Mouse (Mus musculus): ENCODE data around the gene Dtx3. TPM values are rescaled to one million over a fixed set of nuclear protein-coding genes. Genes with fewer than 3 reads are reported as not detected.
"Not testable (repeated sequence)": the region's sequence is repeated elsewhere in the genome, so short reads cannot be mapped to it uniquely, and the experiment has no call there.

The Dtx3 gene
- polyA plus RNA-seq, 1 experiment = 159 TPM

GRCm38 (mm10) chr10:127160081-127160480 is 35.4 kb downstream of the Dtx3 start:
- 72% methylated on average over 9 of the region's 9 CpGs for WGBS

GRCm38 (mm10) chr10:127158471-127158870 is 37.1 kb downstream of the Dtx3 start:
- 84% methylated on average over 3 of the region's 3 CpGs for WGBS

More at GRCm38 (mm10) chr10:127160081-127160480, 35.4 kb downstream of the Dtx3 start:
- TF ChIP-seq CTCF (IDR thresholded peaks at IDR 0.05; ENCODE audit: insufficient read depth, low read depth, low read length) (no peak), POLR2A (IDR thresholded peaks at IDR 0.05; ENCODE audit: insufficient read depth, low read depth, low read length) (no peak)
- Histone ChIP-seq H3K4me3 (ENCODE audit: insufficient read depth, low read depth, low read length) (no peak overlapping the region), H3K27ac (ENCODE audit: insufficient read depth, low read depth, low read length) (no peak overlapping the region), H3K4me1 (ENCODE audit: control insufficient read depth, insufficient read depth, low read length) (peaks cover 8% of the 10 kb centered on the region)

GRCm38 (mm10) chr10:127156511-127156910 is 39.0 kb downstream of the Dtx3 start:
- H3K4me3 ChIP-seq (ENCODE audit: insufficient read depth, low read depth, low read length) = no peak overlapping the region
- TF ChIP-seq POLR2A (IDR thresholded peaks at IDR 0.05; ENCODE audit: insufficient read depth, low read depth, low read length) (no peak), CTCF (IDR thresholded peaks at IDR 0.05; ENCODE audit: insufficient read depth, low read depth, low read length) (no peak)
- no peaks in the 10 kb centered on the region; the same call in 1 of the 2 replicates for H3K4me1 ChIP-seq (ENCODE audit: control insufficient read depth, insufficient read depth, low read length)
- 52% methylated on average over 1 of the region's 1 CpGs for WGBS
- no peak overlapping the region for H3K27ac ChIP-seq (ENCODE audit: insufficient read depth, low read depth, low read length)

More at GRCm38 (mm10) chr10:127158471-127158870, 37.1 kb downstream of the Dtx3 start:
- H3K4me1 ChIP-seq (ENCODE audit: control insufficient read depth, insufficient read depth, low read length) = peaks cover 5% of the 10 kb centered on the region; the same call in 1 of the 2 replicates
- H3K4me3 ChIP-seq (ENCODE audit: insufficient read depth, low read depth, low read length) = no peak overlapping the region
- H3K27ac ChIP-seq (ENCODE audit: insufficient read depth, low read depth, low read length) = no peak overlapping the region
- TF ChIP-seq POLR2A (IDR thresholded peaks at IDR 0.05; ENCODE audit: insufficient read depth, low read depth, low read length) (no peak), CTCF (IDR thresholded peaks at IDR 0.05; ENCODE audit: insufficient read depth, low read depth, low read length) (no peak)

GRCm38 (mm10) chr10:127156089-127156488 is 39.4 kb downstream of the Dtx3 start:
- no peak overlapping the region for H3K27ac ChIP-seq (ENCODE audit: insufficient read depth, low read depth, low read length)
- TF ChIP-seq CTCF (IDR thresholded peaks at IDR 0.05; ENCODE audit: insufficient read depth, low read depth, low read length) (no peak), POLR2A (IDR thresholded peaks at IDR 0.05; ENCODE audit: insufficient read depth, low read depth, low read length) (no peak)
- no peaks in the 10 kb centered on the region; the same call in 1 of the 2 replicates for H3K4me1 ChIP-seq (ENCODE audit: control insufficient read depth, insufficient read depth, low read length)
- H3K4me3 ChIP-seq (ENCODE audit: insufficient read depth, low read depth, low read length) = no peak overlapping the region
- 98% methylated on average over 1 of the region's 1 CpGs for WGBS

DNA sequence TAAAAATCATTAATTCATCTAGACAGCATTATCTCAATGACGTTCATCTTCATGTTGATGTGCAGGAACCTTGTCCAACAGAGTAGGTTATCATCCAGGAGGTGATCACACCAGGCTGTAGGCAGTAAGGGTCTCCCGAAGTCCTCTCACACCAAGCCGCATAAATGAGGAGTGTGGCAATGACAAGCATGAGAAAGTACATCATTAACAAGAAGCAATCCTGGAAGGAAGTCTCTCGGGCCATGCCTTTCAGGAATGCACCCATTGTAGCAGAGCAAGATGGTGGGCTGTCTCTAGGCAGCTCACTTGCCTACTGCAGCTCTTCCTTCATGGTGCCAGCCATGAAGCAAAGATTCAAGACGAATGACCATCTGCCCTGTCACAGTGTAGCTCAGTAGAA is 40.9 kb downstream of the Dtx3 start:
- TF ChIP-seq CTCF (IDR thresholded peaks at IDR 0.05; ENCODE audit: insufficient read depth, low read depth, low read length) (no peak), POLR2A (IDR thresholded peaks at IDR 0.05; ENCODE audit: insufficient read depth, low read depth, low read length) (no peak)
- no peak overlapping the region for H3K27ac ChIP-seq (ENCODE audit: insufficient read depth, low read depth, low read length)
- WGBS = 93% methylated on average over 5 of the region's 5 CpGs
- H3K4me3 ChIP-seq (ENCODE audit: insufficient read depth, low read depth, low read length) = no peak overlapping the region
- H3K4me1 ChIP-seq (ENCODE audit: control insufficient read depth, insufficient read depth, low read length) = peaks cover 4% of the 10 kb centered on the region; the same call in 1 of the 2 replicates

DNA sequence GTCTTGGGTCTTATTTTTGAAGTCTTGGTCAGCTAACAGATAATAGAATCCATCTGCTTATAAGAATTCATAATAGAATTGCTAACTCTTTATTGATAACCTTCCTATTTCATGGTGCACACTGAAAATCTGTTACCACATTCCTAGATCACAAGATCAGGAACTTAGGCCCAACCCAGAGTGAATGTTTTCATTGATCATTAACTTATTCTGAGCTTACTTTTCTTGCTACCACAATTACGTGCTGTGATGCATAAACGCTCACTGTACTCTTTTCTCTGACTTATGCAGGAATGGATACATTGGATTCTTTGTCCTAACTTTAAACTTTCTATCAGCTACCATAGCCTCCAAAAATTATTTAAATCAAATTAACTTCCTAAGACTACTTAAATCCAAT is 41.3 kb downstream of the Dtx3 start:
- H3K4me3 ChIP-seq (ENCODE audit: insufficient read depth, low read depth, low read length) = no peak overlapping the region
- 98% methylated on average over 2 of the region's 2 CpGs for WGBS
- TF ChIP-seq POLR2A (IDR thresholded peaks at IDR 0.05; ENCODE audit: insufficient read depth, low read depth, low read length) = no peak
- TF ChIP-seq CTCF (IDR thresholded peaks at IDR 0.05; ENCODE audit: insufficient read depth, low read depth, low read length) = no peak
- peaks cover 4% of the 10 kb centered on the region; the same call in 1 of the 2 replicates for H3K4me1 ChIP-seq (ENCODE audit: control insufficient read depth, insufficient read depth, low read length)
- H3K27ac ChIP-seq (ENCODE audit: insufficient read depth, low read depth, low read length) = no peak overlapping the region

DNA sequence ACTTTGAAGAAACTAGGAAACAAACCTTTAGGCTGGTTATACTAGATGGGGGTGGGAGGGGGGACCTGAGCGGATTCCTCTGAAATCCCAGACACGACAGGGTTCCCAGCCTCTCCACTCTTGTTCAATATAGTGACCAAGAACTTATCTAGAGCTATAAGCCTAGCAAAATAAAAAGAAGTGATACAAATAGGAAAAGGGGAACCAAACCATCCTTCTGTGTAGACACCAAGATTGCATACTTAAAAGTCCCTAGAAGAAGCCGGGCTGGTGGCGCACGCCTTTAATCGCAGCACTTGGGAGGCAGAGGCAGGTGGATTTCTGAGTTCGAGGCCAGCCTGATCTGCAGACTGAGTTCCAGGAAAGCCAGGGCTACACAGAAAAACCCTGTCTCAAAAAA is 42.2 kb downstream of the Dtx3 start:
- H3K27ac ChIP-seq (ENCODE audit: insufficient read depth, low read depth, low read length) = no peak overlapping the region
- WGBS = 97% methylated on average over 7 of the region's 7 CpGs
- TF ChIP-seq POLR2A (IDR thresholded peaks at IDR 0.05; ENCODE audit: insufficient read depth, low read depth, low read length) = no peak
- TF ChIP-seq CTCF (IDR thresholded peaks at IDR 0.05; ENCODE audit: insufficient read depth, low read depth, low read length) = no peak

GRCm38 (mm10) chr10:127152556-127152955 is 43.0 kb downstream of the Dtx3 start:
- H3K4me3 ChIP-seq (ENCODE audit: insufficient read depth, low read depth, low read length); H3K4me1 ChIP-seq (ENCODE audit: control insufficient read depth, insufficient read depth, low read length); H3K27ac ChIP-seq (ENCODE audit: insufficient read depth, low read depth, low read length): not testable (repeated sequence)
- WGBS = 87% methylated on average over 10 of the region's 10 CpGs

More for the DNA sequence above, 42.2 kb downstream of the Dtx3 start:
- Histone ChIP-seq H3K4me3 (ENCODE audit: insufficient read depth, low read depth, low read length) (no peak overlapping the region), H3K4me1 (ENCODE audit: control insufficient read depth, insufficient read depth, low read length) (peaks cover 4% of the 10 kb centered on the region; the same call in 1 of the 2 replicates)

DNA sequence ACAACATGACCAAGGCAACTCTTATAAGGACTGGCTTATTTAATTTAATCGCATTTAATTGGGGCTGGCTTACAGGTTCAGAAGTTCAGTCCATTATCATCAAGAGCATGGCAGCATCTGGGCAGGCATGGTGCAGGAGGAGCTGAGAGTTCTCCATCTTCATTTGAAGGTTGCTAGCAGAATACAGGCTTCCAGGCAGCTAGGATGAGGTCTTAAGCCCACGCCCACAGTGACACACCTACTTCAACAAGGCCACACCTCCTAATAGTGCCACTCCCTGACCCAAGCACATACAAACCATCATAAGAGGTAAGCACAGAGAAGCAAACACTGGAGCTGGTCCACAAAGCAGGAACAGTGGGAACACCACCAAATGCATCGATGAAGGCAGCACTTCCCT is 44.3 kb downstream of the Dtx3 start:
- 98% methylated on average over 3 of the region's 3 CpGs for WGBS
- not testable (repeated sequence) for H3K4me3 ChIP-seq (ENCODE audit: insufficient read depth, low read depth, low read length); H3K4me1 ChIP-seq (ENCODE audit: control insufficient read depth, insufficient read depth, low read length); H3K27ac ChIP-seq (ENCODE audit: insufficient read depth, low read depth, low read length)

GRCm38 (mm10) chr10:127150471-127150872 is 45.1 kb downstream of the Dtx3 start:
- no peak overlapping the region for H3K4me3 ChIP-seq (ENCODE audit: insufficient read depth, low read depth, low read length)
- H3K27ac ChIP-seq (ENCODE audit: insufficient read depth, low read depth, low read length) = no peak overlapping the region
- peaks cover 4% of the 10 kb centered on the region; the same call in 1 of the 2 replicates for H3K4me1 ChIP-seq (ENCODE audit: control insufficient read depth, insufficient read depth, low read length)
- no peak for TF ChIP-seq POLR2A (IDR thresholded peaks at IDR 0.05; ENCODE audit: insufficient read depth, low read depth, low read length)
- 39% methylated on average over 4 of the region's 4 CpGs for whole genome bisulfite sequencing

All from olfactory bulb, adult 2 months (tissue).